Mouse (Mus musculus): ENCODE data around the gene Yeats4. TPM values are rescaled to one million over a fixed set of nuclear protein-coding genes. Genes with fewer than 3 reads are reported as not detected.

The Yeats4 gene
- total and polyA plus RNA-seq, 2 experiments from 2014 or later, result 79.0 to 107 TPM

- TF ChIP-seq CTCF (IDR thresholded peaks at IDR 0.05), result no peak
- H3K27ac ChIP-seq (ENCODE audit: low read depth, low read length), result no peak overlapping the region
- no peak for ATAC-seq (ENCODE audit: low FRiP score)
- no peak overlapping the region for H3K4me3 ChIP-seq (ENCODE audit: low read depth, low read length)
- H3K4me2 ChIP-seq (ENCODE audit: low read depth, low read length, poor library complexity, severe bottlenecking), result no peak overlapping the region
- no peaks in the 10 kb centered on the region for H3K9me3 ChIP-seq (ENCODE audit: low read length)
- DNase-seq (ENCODE audit: low spot score), result peak; percentile 13
- no peaks in the 10 kb centered on the region for H3K36me3 ChIP-seq (ENCODE audit: insufficient read depth, low read length)
- H3K4me1 ChIP-seq (ENCODE audit: insufficient read depth, low read length), result no peaks in the 10 kb centered on the region
- no peak overlapping the region for H3K9ac ChIP-seq (replicated peaks; ENCODE audit: low read length, poor library complexity, severe bottlenecking)
- 69% methylated on average over 16 of the region's 16 CpGs for WGBS
- H3K27me3 ChIP-seq (ENCODE audit: insufficient read depth, low read length), result no peaks in the 10 kb centered on the region
These were observed 5.5 kb upstream of the Yeats4 start for GRCm38 (mm10) chr10:117229826-117230225.

GRCm38 (mm10) chr10:117226002-117226401, 1.7 kb upstream of the Yeats4 start:
- Histone ChIP-seq H3K9ac (replicated peaks; ENCODE audit: low read length, poor library complexity, severe bottlenecking) (no peak overlapping the region), H3K4me1 (ENCODE audit: insufficient read depth, low read length) (peaks cover 5% of the 10 kb centered on the region; the same call in 1 of the 2 replicates), H3K4me3 (ENCODE audit: low read depth, low read length) (no peak overlapping the region), H3K36me3 (ENCODE audit: insufficient read depth, low read length) (peaks cover 9% of the 10 kb centered on the region; the same call in 1 of the 2 replicates), H3K27ac (ENCODE audit: low read depth, low read length) (no peak overlapping the region), H3K4me2 (ENCODE audit: low read depth, low read length, poor library complexity, severe bottlenecking) (no peak overlapping the region), H3K9me3 (ENCODE audit: low read length) (no peaks in the 10 kb centered on the region), H3K27me3 (ENCODE audit: insufficient read depth, low read length) (no peaks in the 10 kb centered on the region)
- no peak for ATAC-seq (ENCODE audit: low FRiP score)
- no peak for DNase-seq (ENCODE audit: low spot score)
- 77% methylated on average over 3 of the region's 3 CpGs for WGBS
- no peak for TF ChIP-seq CTCF (IDR thresholded peaks at IDR 0.05)

GRCm38 (mm10) chr10:117225094-117225493, 787 bp upstream of the Yeats4 start:
- Histone ChIP-seq H3K9ac (replicated peaks; ENCODE audit: low read length, poor library complexity, severe bottlenecking) (0 out of 2 replicates have a peak overlapping the region, but pooled peaks have one; percentile 67), H3K4me2 (ENCODE audit: low read depth, low read length, poor library complexity, severe bottlenecking) (peak overlapping the region; percentile 83), H3K9me3 (ENCODE audit: low read length) (no peaks in the 10 kb centered on the region), H3K36me3 (ENCODE audit: insufficient read depth, low read length) (peaks cover 9% of the 10 kb centered on the region), H3K4me1 (ENCODE audit: insufficient read depth, low read length) (peaks cover 5% of the 10 kb centered on the region; the same call in 1 of the 2 replicates), H3K27me3 (ENCODE audit: insufficient read depth, low read length) (no peaks in the 10 kb centered on the region), H3K27ac (ENCODE audit: low read depth, low read length) (peak overlapping the region; percentile 98), H3K4me3 (ENCODE audit: low read depth, low read length) (peak overlapping the region; percentile 45)
- WGBS, result 57% methylated on average over 8 of the region's 8 CpGs
- ATAC-seq (ENCODE audit: low FRiP score), result no peak
- DNase-seq (ENCODE audit: low spot score), result peak; percentile 30
- TF ChIP-seq CTCF (IDR thresholded peaks at IDR 0.05), result peak; percentile 56

GRCm38 (mm10) chr10:117223758-117224101, 577 bp downstream of the Yeats4 start:
- peak overlapping the region; percentile 98 for H3K27ac ChIP-seq (ENCODE audit: low read depth, low read length)
- peaks cover 12% of the 10 kb centered on the region for H3K36me3 ChIP-seq (ENCODE audit: insufficient read depth, low read length)
- peak overlapping the region; percentile 83 for H3K4me2 ChIP-seq (ENCODE audit: low read depth, low read length, poor library complexity, severe bottlenecking)
- 0% methylated on average over 9 of the region's 9 CpGs for WGBS
- H3K9me3 ChIP-seq (ENCODE audit: low read length), result no peaks in the 10 kb centered on the region
- H3K9ac ChIP-seq (replicated peaks; ENCODE audit: low read length, poor library complexity, severe bottlenecking), result peak overlapping the region; percentile 67
- peak; percentile 53 for ATAC-seq (ENCODE audit: low FRiP score)
- no peak for DNase-seq (ENCODE audit: low spot score)
- H3K4me1 ChIP-seq (ENCODE audit: insufficient read depth, low read length), result peaks cover 5% of the 10 kb centered on the region; the same call in 1 of the 2 replicates
- peak overlapping the region; percentile 45 for H3K4me3 ChIP-seq (ENCODE audit: low read depth, low read length)
- TF ChIP-seq CTCF (IDR thresholded peaks at IDR 0.05), result no peak
- no peaks in the 10 kb centered on the region for H3K27me3 ChIP-seq (ENCODE audit: insufficient read depth, low read length)

GRCm38 (mm10) chr10:117222821-117223220, 1.5 kb downstream of the Yeats4 start:
- WGBS, result 12% methylated on average over 3 of the region's 3 CpGs
- Histone ChIP-seq H3K9ac (replicated peaks; ENCODE audit: low read length, poor library complexity, severe bottlenecking) (0 out of 2 replicates have a peak overlapping the region, but pooled peaks have one; percentile 36), H3K27ac (ENCODE audit: low read depth, low read length) (no peak overlapping the region), H3K4me1 (ENCODE audit: insufficient read depth, low read length) (peaks cover 5% of the 10 kb centered on the region; the same call in 1 of the 2 replicates), H3K4me3 (ENCODE audit: low read depth, low read length) (0 out of 2 replicates have a peak overlapping the region, but pooled peaks have one; percentile 3), H3K4me2 (ENCODE audit: low read depth, low read length, poor library complexity, severe bottlenecking) (peak overlapping the region; percentile 83), H3K9me3 (ENCODE audit: low read length) (no peaks in the 10 kb centered on the region), H3K36me3 (ENCODE audit: insufficient read depth, low read length) (peaks cover 21% of the 10 kb centered on the region), H3K27me3 (ENCODE audit: insufficient read depth, low read length) (no peaks in the 10 kb centered on the region)
- DNase-seq (ENCODE audit: low spot score) (no peak), ATAC-seq (ENCODE audit: low FRiP score) (no peak)
- TF ChIP-seq CTCF (IDR thresholded peaks at IDR 0.05), result no peak

GRCm38 (mm10) chr10:117218351-117218750, 6.0 kb downstream of the Yeats4 start:
- no peak overlapping the region for H3K9ac ChIP-seq (replicated peaks; ENCODE audit: low read length, poor library complexity, severe bottlenecking)
- H3K9me3 ChIP-seq (ENCODE audit: low read length), result no peaks in the 10 kb centered on the region
- H3K27ac ChIP-seq (ENCODE audit: low read depth, low read length), result no peak overlapping the region
- no peak for TF ChIP-seq CTCF (IDR thresholded peaks at IDR 0.05)
- WGBS, result 96% methylated on average over 8 of the region's 8 CpGs
- H3K4me1 ChIP-seq (ENCODE audit: insufficient read depth, low read length), result peaks cover 5% of the 10 kb centered on the region; the same call in 1 of the 2 replicates
- H3K4me3 ChIP-seq (ENCODE audit: low read depth, low read length), result no peak overlapping the region
- ATAC-seq (ENCODE audit: low FRiP score) (no peak), DNase-seq (ENCODE audit: low spot score) (no peak)
- H3K36me3 ChIP-seq (ENCODE audit: insufficient read depth, low read length), result peaks cover 45% of the 10 kb centered on the region
- H3K27me3 ChIP-seq (ENCODE audit: insufficient read depth, low read length), result no peaks in the 10 kb centered on the region
- H3K4me2 ChIP-seq (ENCODE audit: low read depth, low read length, poor library complexity, severe bottlenecking), result no peak overlapping the region
